In the genomic region with DNA sequence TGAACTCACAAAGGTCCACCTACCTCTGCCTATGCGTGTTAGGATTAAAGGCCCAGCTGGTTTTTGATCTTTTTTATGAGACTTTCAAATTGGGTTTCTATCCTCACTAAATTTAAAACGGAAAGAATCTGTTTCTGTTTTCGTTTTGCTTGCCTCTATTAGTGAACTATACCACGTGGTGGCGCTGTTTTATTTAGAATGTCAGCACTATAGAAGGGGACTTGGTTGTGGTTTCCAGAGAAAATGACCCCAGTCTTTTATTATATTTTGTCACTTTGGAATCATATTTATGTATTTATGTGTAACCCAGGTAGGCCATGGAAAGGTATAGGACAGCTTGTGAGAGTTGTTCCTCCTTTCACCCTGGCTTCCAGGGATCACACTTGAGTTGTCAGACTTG, we compare ENCODE assay signal across 8 mouse cellular contexts. TPM values are rescaled to one million over a fixed set of nuclear protein-coding genes. Genes with fewer than 3 reads are reported as not detected.
A peak's percentile ranks its signal among the peaks of the same experiment; 100 is the strongest.
DNase-seq lines count a peak whose midpoint lies in the region; ATAC-seq and TF ChIP-seq lines count a peak whose summit lies in the region.

No protein-coding gene starts in this region.

- no peak for TF ChIP-seq POLR2A in heart, adult 2 months (IDR thresholded peaks at IDR 0.05; ENCODE audit: insufficient read depth, low read depth, low read length)

- ATAC-seq in heart, embryonic 11.5 days (replicated peaks; ENCODE audit: insufficient number of reproducible peaks, low FRiP score, low TSS enrichment) = no peak
- ATAC-seq in lung, embryonic 14.5 days (ENCODE audit: insufficient read depth) = no peak
- ATAC-seq in monocyte, adult 5-6 weeks (replicated peaks; ENCODE audit: insufficient number of reproducible peaks, low FRiP score, low TSS enrichment, poor library complexity, severe bottlenecking) = no peak

- H3K4me2 ChIP-seq in heart, embryonic 11.5 days = no peak overlapping the region
- no peak overlapping the region for H3K4me2 ChIP-seq in lung, embryonic 14.5 days

- H3K4me3 ChIP-seq in heart, adult 2 months = no peak overlapping the region
- H3K4me3 ChIP-seq in heart, embryonic 11.5 days (ENCODE audit: low read depth, low read length) = no peak overlapping the region
- H3K4me3 ChIP-seq in lung, embryonic 14.5 days (ENCODE audit: low read depth, low read length) = no peak overlapping the region

- TF ChIP-seq EP300 in heart, adult 2 months (IDR thresholded peaks at IDR 0.05; ENCODE audit: insufficient read depth, low read depth, low read length) = no peak

- DNase-seq in heart, adult 2 months = no peak
- DNase-seq in thymus, postnatal 0 days (ENCODE audit: low spot score) = peak; percentile 50
- no peak for DNase-seq in thymus, postnatal 36 days
- peak; percentile 13 to 53 for DNase-seq in cerebellum, postnatal 25 days
- DNase-seq in induced T-regulatory cell, adult 2 months (ENCODE audit: low read depth) = peak; percentile 68
- peak; percentile 90 for DNase-seq in lung, embryonic 14.5 days

- 19% methylated on average over 5 of the region's 5 CpGs for WGBS in heart, adult 2 months
- WGBS in heart, embryonic 11.5 days (ENCODE audit: insufficient replicate concordance) = 21% methylated on average over 5 of the region's 5 CpGs
- WGBS in lung, embryonic 14.5 days = 20% methylated on average over 5 of the region's 5 CpGs

- intact Hi-C loops in heart, adult 2 months (cut with DNase I) = loop anchor here (1.0 kb wide), 1 partner anchor 173 kb away; no protein-coding TSS in a partner anchor

- H3K79me2 ChIP-seq in heart, adult 2 months (replicated peaks; ENCODE audit: control insufficient read depth, insufficient read depth, low read length) = no peaks in the 10 kb centered on the region

- no peak overlapping the region for H3K27ac ChIP-seq in heart, adult 2 months
- no peak overlapping the region for H3K27ac ChIP-seq in heart, embryonic 11.5 days (ENCODE audit: low read depth, low read length)
- H3K27ac ChIP-seq in lung, embryonic 14.5 days (ENCODE audit: low read depth) = no peak overlapping the region

- H3K36me3 ChIP-seq in heart, adult 2 months (ENCODE audit: control insufficient read depth, insufficient read depth, low read length) = no peaks in the 10 kb centered on the region; the same call in 1 of the 2 replicates
- no peaks in the 10 kb centered on the region for H3K36me3 ChIP-seq in heart, embryonic 11.5 days (ENCODE audit: control insufficient read depth, insufficient read depth, low read length)
- H3K36me3 ChIP-seq in lung, embryonic 14.5 days (ENCODE audit: insufficient read depth) = peaks cover 26% of the 10 kb centered on the region

- no peaks in the 10 kb centered on the region for H3K9me3 ChIP-seq in heart, embryonic 11.5 days (replicated peaks; ENCODE audit: control insufficient read depth, low read length)
- H3K9me3 ChIP-seq in lung, embryonic 14.5 days (ENCODE audit: low read depth, low read length) = no peaks in the 10 kb centered on the region

- H3K4me1 ChIP-seq in heart, adult 2 months (ENCODE audit: control insufficient read depth, insufficient read depth, low read length) = no peaks in the 10 kb centered on the region
- H3K4me1 ChIP-seq in heart, embryonic 11.5 days (ENCODE audit: control insufficient read depth, insufficient read depth, low read length) = no peaks in the 10 kb centered on the region
- no peaks in the 10 kb centered on the region for H3K4me1 ChIP-seq in lung, embryonic 14.5 days (ENCODE audit: insufficient read depth)

- peak; percentile 78 for TF ChIP-seq CTCF in heart, adult 2 months (IDR thresholded peaks at IDR 0.05)
- peak; percentile 61 for TF ChIP-seq CTCF in lung, embryonic 14.5 days (IDR thresholded peaks at IDR 0.05; ENCODE audit: low read depth)

- H3K9ac ChIP-seq in heart, adult 2 months (ENCODE audit: low read depth, low read length) = no peak overlapping the region
- no peak overlapping the region for H3K9ac ChIP-seq in heart, embryonic 11.5 days (ENCODE audit: low read depth, low read length)
- H3K9ac ChIP-seq in lung, embryonic 14.5 days = no peak overlapping the region

- H3K27me3 ChIP-seq in heart, adult 2 months (ENCODE audit: control insufficient read depth, insufficient read depth, low read length) = no peaks in the 10 kb centered on the region
- H3K27me3 ChIP-seq in heart, embryonic 11.5 days (ENCODE audit: control insufficient read depth, insufficient read depth, low read length) = no peaks in the 10 kb centered on the region
- no peaks in the 10 kb centered on the region for H3K27me3 ChIP-seq in lung, embryonic 14.5 days (ENCODE audit: insufficient read depth, low read length)

RNA-seq across cellular contexts. Expression of gene Upf2, which starts 44.3 kb away (rescaled TPM):
- 10 to 100 TPM; 16.2 to 16.7 TPM for total RNA-seq in heart, adult 2 months (2021)
- polyA plus RNA-seq in heart, adult 2 months (2012; rRNA removed) = 2.9 and 5.0 TPM in 2 replicates
- 8.8 and 9.2 TPM in 2 replicates for polyA plus RNA-seq in heart, embryonic 11.5 days (2014; fragmentation: Nextera tagmentation; extraction: Ambion mirVana)
- polyA plus RNA-seq in thymus, postnatal 0 days (2015; fragmentation: Nextera tagmentation; extraction: Ambion mirVana) = 7.5 and 10.4 TPM in 2 replicates
- 11.6 and 11.7 TPM in 2 replicates for polyA plus RNA-seq in lung, embryonic 14.5 days (2014; fragmentation: Nextera tagmentation; extraction: Ambion mirVana)
- total RNA-seq in monocyte, adult 5-6 weeks (2017) = 22.8 to 45.3 TPM (median 26.3 TPM) in 3 replicates

RNA-seq across cellular contexts. Expression of gene Dhtkd1, which starts 52.9 kb away (rescaled TPM):
- 1 to 10 TPM; 4.5 to 6.8 TPM for total RNA-seq in heart, adult 2 months (2021)
- 3.6 and 11.7 TPM in 2 replicates for polyA plus RNA-seq in heart, adult 2 months (2012; rRNA removed)
- polyA plus RNA-seq in heart, embryonic 11.5 days (2014; fragmentation: Nextera tagmentation; extraction: Ambion mirVana) = 1.6 and 1.9 TPM in 2 replicates
- 0.13 and 0.23 TPM in 2 replicates for polyA plus RNA-seq in thymus, postnatal 0 days (2015; fragmentation: Nextera tagmentation; extraction: Ambion mirVana)
- 3.5 and 3.8 TPM in 2 replicates for polyA plus RNA-seq in lung, embryonic 14.5 days (2014; fragmentation: Nextera tagmentation; extraction: Ambion mirVana)
- total RNA-seq in monocyte, adult 5-6 weeks (2017) = not detected in 3 replicates

Comparison
In these comparisons a context has a peak if more than half of its experiments do, and no peak if none do; other contexts are left out.
1. DNase-seq: peak in thymus, postnatal 0 days (single experiment), cerebellum, postnatal 25 days (2 of 2), induced T-regulatory cell, adult 2 months (single experiment) and lung, embryonic 14.5 days (single experiment); none in heart, adult 2 months (0 of 2) and thymus, postnatal 36 days (0 of 2).